Mouse (Mus musculus): ENCODE results near the gene Pfdn6.
A peak's percentile ranks its signal among the peaks of the same experiment; 100 is the strongest.
"Not testable (repeated sequence)": the region's sequence is repeated elsewhere in the genome, so short reads cannot be mapped to it uniquely, and the experiment has no call there.

The Pfdn6 gene

GRCm38 (mm10) chr17:33913264-33913663, 26.9 kb downstream of the Pfdn6 start:
- DNase-seq: no peak

- DNase-seq: no peak
Measured at GRCm38 (mm10) chr17:33911813-33912414, 28.2 kb downstream of the Pfdn6 start.

- DNase-seq: no peak
Measured at GRCm38 (mm10) chr17:33911052-33911812, 28.9 kb downstream of the Pfdn6 start.

- no peak for DNase-seq
Measured at GRCm38 (mm10) chr17:33910346-33911051, 29.6 kb downstream of the Pfdn6 start.

- no peak for DNase-seq
Measured at GRCm38 (mm10) chr17:33909869-33910250, 30.3 kb downstream of the Pfdn6 start.

- DNase-seq: peak; percentile 99
Measured at GRCm38 (mm10) chr17:33909077-33909868, 30.9 kb downstream of the Pfdn6 start, which contains the start of gene Daxx. Daxx (plus strand) TSS chr17:33909414.

GRCm38 (mm10) chr17:33908331-33909076, 31.6 kb downstream of the Pfdn6 start:
- DNase-seq: peak; percentile 53

- not testable (repeated sequence) for DNase-seq
Measured at GRCm38 (mm10) chr17:33904835-33905234, 35.3 kb downstream of the Pfdn6 start, which contains the start of gene Platr17. Platr17 (plus strand) TSS chr17:33905135.

- not testable (repeated sequence) for DNase-seq
Measured at GRCm38 (mm10) chr17:33903911-33904651, 36.1 kb downstream of the Pfdn6 start.

- no peak for DNase-seq
Measured at GRCm38 (mm10) chr17:33902491-33902890, 37.7 kb downstream of the Pfdn6 start.

- DNase-seq: no peak
Measured at GRCm38 (mm10) chr17:33902079-33902478, 38.1 kb downstream of the Pfdn6 start.

GRCm38 (mm10) chr17:33901653-33902052, 38.5 kb downstream of the Pfdn6 start:
- no peak for DNase-seq

- no peak for DNase-seq
Measured at GRCm38 (mm10) chr17:33900989-33901314, 39.2 kb downstream of the Pfdn6 start.

GRCm38 (mm10) chr17:33900281-33900988, 39.7 kb downstream of the Pfdn6 start:
- no peak for DNase-seq

- DNase-seq: no peak
Measured at GRCm38 (mm10) chr17:33899642-33900041, 40.5 kb downstream of the Pfdn6 start.

- not testable (repeated sequence) for DNase-seq
Measured at GRCm38 (mm10) chr17:33898193-33898592, 42.0 kb downstream of the Pfdn6 start.

- DNase-seq: peak; percentile 84
Measured at GRCm38 (mm10) chr17:33897114-33897794, 42.9 kb downstream of the Pfdn6 start.

GRCm38 (mm10) chr17:33893011-33893410, 47.1 kb downstream of the Pfdn6 start:
- not testable (repeated sequence) for DNase-seq

- no peak for DNase-seq
Measured at GRCm38 (mm10) chr17:33892429-33892828, 47.7 kb downstream of the Pfdn6 start.

GRCm38 (mm10) chr17:33891892-33892291, 48.3 kb downstream of the Pfdn6 start:
- not testable (repeated sequence) for DNase-seq
